9 mouse cellular contexts compared by ENCODE assay signal in the genomic region with DNA sequence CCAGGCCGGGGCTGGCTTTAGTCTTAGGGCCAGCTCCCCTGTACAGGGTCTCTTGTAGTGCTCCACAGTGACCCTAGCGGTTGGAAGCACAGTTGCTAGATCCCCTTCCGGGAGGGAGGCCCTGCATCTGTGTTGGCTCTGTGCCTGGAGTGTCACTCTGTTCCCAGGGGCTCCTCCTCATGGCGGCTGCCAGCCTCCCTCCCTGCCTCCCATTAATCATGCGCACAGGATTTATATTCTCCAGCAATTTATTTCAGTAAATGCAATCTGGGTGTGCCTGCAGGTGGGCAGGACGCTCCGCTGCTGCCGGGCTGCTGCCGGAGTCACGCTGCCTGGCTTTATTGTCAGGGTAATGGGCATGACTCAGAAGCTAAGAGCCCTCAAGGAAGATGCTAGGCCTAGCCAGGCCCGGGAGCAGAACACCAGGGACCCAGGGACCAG. TPM values are rescaled to one million over a fixed set of nuclear protein-coding genes. Genes with fewer than 3 reads are reported as not detected.
A peak's percentile ranks its signal among the peaks of the same experiment; 100 is the strongest.
DNase-seq lines count a peak whose midpoint lies in the region; ATAC-seq lines count a peak whose summit lies in the region.
"Had no signal": no experiment of that assay in that cellular context is flagged by ENCODE, and none has a peak within 500 bp of the region (broad histone marks: within the 10 kb centered on the region; RNA-seq: fewer than 3 reads in every experiment).

No protein-coding gene starts in this region.

- no peak overlapping the region for H3K9ac ChIP-seq in embryonic facial prominence, embryonic 15.5 days
- H3K9ac ChIP-seq in heart, embryonic 16.5 days (ENCODE audit: low read length), result no peak overlapping the region

- no peak overlapping the region for H3K4me3 ChIP-seq in embryonic facial prominence, embryonic 15.5 days (replicated peaks)
- no peak overlapping the region for H3K4me3 ChIP-seq in heart, embryonic 16.5 days (ENCODE audit: low read length)

- DNase-seq in layer of hippocampus, adult 11-12 months (ENCODE audit: low spot score), result peak; percentile 64
- no peak for DNase-seq in layer of hippocampus, adult 9-10 months (ENCODE audit: low spot score)
- peak; percentile 77 to 79 for DNase-seq in layer of hippocampus, postnatal 10 days (ENCODE audit: low spot score in 2 of 2)
- peak; percentile 74 to 78 for DNase-seq in lung, postnatal 4 days
- peak; percentile 51 for DNase-seq in right cerebral cortex, postnatal 25 days
- DNase-seq in yolk sac, embryonic 10.5 days (ENCODE audit: low spot score), result no peak

- 4% methylated on average over 11 of the region's 11 CpGs for WGBS in embryonic facial prominence, embryonic 15.5 days
- 21% methylated on average over 11 of the region's 11 CpGs for WGBS in heart, embryonic 16.5 days

- ATAC-seq in embryonic facial prominence, embryonic 15.5 days (ENCODE audit: insufficient number of reproducible peaks, low FRiP score, low TSS enrichment, low read depth), result peak; percentile 70; the same call in 1 of the 2 replicates
- ATAC-seq in heart, embryonic 16.5 days (replicated peaks; ENCODE audit: extremely low read depth, insufficient read depth, low FRiP score), result peak; percentile 76

- no peaks in the 10 kb centered on the region for H3K36me3 ChIP-seq in embryonic facial prominence, embryonic 15.5 days
- H3K36me3 ChIP-seq in heart, embryonic 16.5 days (ENCODE audit: control insufficient read depth, insufficient read depth), result no peaks in the 10 kb centered on the region

- H3K27ac ChIP-seq in embryonic facial prominence, embryonic 15.5 days (replicated peaks), result no peak overlapping the region; the same call in 1 of the 2 replicates
- H3K27ac ChIP-seq in heart, embryonic 16.5 days (ENCODE audit: low read length), result no peak overlapping the region
- H3K27ac ChIP-seq: macrophage had no signal

- H3K9me3 ChIP-seq in embryonic facial prominence, embryonic 15.5 days (replicated peaks), result no peaks in the 10 kb centered on the region
- no peaks in the 10 kb centered on the region for H3K9me3 ChIP-seq in heart, embryonic 16.5 days (replicated peaks; ENCODE audit: control insufficient read depth, low read length)

- peaks cover 16% of the 10 kb centered on the region for H3K4me1 ChIP-seq in embryonic facial prominence, embryonic 15.5 days
- H3K4me1 ChIP-seq in heart, embryonic 16.5 days (ENCODE audit: control insufficient read depth, insufficient read depth, low read length), result peaks cover 3% of the 10 kb centered on the region

- peaks cover 31% of the 10 kb centered on the region for H3K27me3 ChIP-seq in embryonic facial prominence, embryonic 15.5 days
- H3K27me3 ChIP-seq in heart, embryonic 16.5 days (ENCODE audit: control insufficient read depth, insufficient read depth, low read length), result peaks cover 27% of the 10 kb centered on the region

- peak overlapping the region; percentile 20; the same call in 1 of the 2 replicates for H3K4me2 ChIP-seq in embryonic facial prominence, embryonic 15.5 days (replicated peaks)
- H3K4me2 ChIP-seq in heart, embryonic 16.5 days (ENCODE audit: low read depth, low read length), result no peak overlapping the region

RNA-seq across cellular contexts. Expression of gene Prss56, which starts 7.2 kb away (rescaled TPM):
- 0.20 and 0.21 TPM in 2 replicates for polyA plus RNA-seq in embryonic facial prominence, embryonic 15.5 days (2015; fragmentation: Nextera tagmentation; extraction: Ambion mirVana)
- not detected in 2 replicates for polyA plus RNA-seq in heart, embryonic 16.5 days (2015; fragmentation: Nextera tagmentation; extraction: Ambion mirVana)
- total RNA-seq in layer of hippocampus, postnatal 10 days (2021), result under 1 TPM in 1 of 2 experiments, not detected in 1; 0.32 TPM
- polyA plus RNA-seq: macrophage had no signal

RNA-seq across cellular contexts. Expression of gene Chrnd, which starts 14.5 kb away (rescaled TPM):
- polyA plus RNA-seq in embryonic facial prominence, embryonic 15.5 days (2015; fragmentation: Nextera tagmentation; extraction: Ambion mirVana), result 9.0 and 12.3 TPM in 2 replicates
- polyA plus RNA-seq in heart, embryonic 16.5 days (2015; fragmentation: Nextera tagmentation; extraction: Ambion mirVana), result 0.05 and 0.13 TPM in 2 replicates
- total RNA-seq in layer of hippocampus, postnatal 10 days (2021), result not detected
- polyA plus RNA-seq: macrophage had no signal

RNA-seq across cellular contexts. Expression of gene Ecel1, which starts 19.6 kb away (rescaled TPM):
- polyA plus RNA-seq in embryonic facial prominence, embryonic 15.5 days (2015; fragmentation: Nextera tagmentation; extraction: Ambion mirVana), result 1.5 and 1.6 TPM in 2 replicates
- 0.71 and 0.88 TPM in 2 replicates for polyA plus RNA-seq in heart, embryonic 16.5 days (2015; fragmentation: Nextera tagmentation; extraction: Ambion mirVana)
- 1 to 10 TPM; 4.1 to 4.5 TPM for total RNA-seq in layer of hippocampus, postnatal 10 days (2021)
- polyA plus RNA-seq: macrophage had no signal

RNA-seq across cellular contexts. Expression of gene Chrng, which starts 28.6 kb away (rescaled TPM):
- 24.4 and 34.2 TPM in 2 replicates for polyA plus RNA-seq in embryonic facial prominence, embryonic 15.5 days (2015; fragmentation: Nextera tagmentation; extraction: Ambion mirVana)
- 1.1 and 1.6 TPM in 2 replicates for polyA plus RNA-seq in heart, embryonic 16.5 days (2015; fragmentation: Nextera tagmentation; extraction: Ambion mirVana)
- total RNA-seq in layer of hippocampus, postnatal 10 days (2021), result not detected

RNA-seq across cellular contexts. Expression of gene Eif4e2, which starts 37.8 kb away (rescaled TPM):
- 164 and 167 TPM in 2 replicates for polyA plus RNA-seq in embryonic facial prominence, embryonic 15.5 days (2015; fragmentation: Nextera tagmentation; extraction: Ambion mirVana)
- polyA plus RNA-seq in heart, embryonic 16.5 days (2015; fragmentation: Nextera tagmentation; extraction: Ambion mirVana), result 100 and 104 TPM in 2 replicates
- total RNA-seq in layer of hippocampus, postnatal 10 days (2021), result 10 to 100 TPM; 81.5 to 82.8 TPM

Comparison
In these comparisons a context has a peak if more than half of its experiments do, and no peak if none do; other contexts are left out.
1. DNase-seq: peak in layer of hippocampus, adult 11-12 months (single experiment), layer of hippocampus, postnatal 10 days (2 of 2), lung, postnatal 4 days (2 of 2) and right cerebral cortex, postnatal 25 days (single experiment); none in layer of hippocampus, adult 9-10 months (single experiment) and yolk sac, embryonic 10.5 days (single experiment).